Mouse (Mus musculus) G1E-ER4 (cell line): Measurements from ENCODE around the gene Atp6v1fnb. TPM values are rescaled to one million over a fixed set of nuclear protein-coding genes. Genes with fewer than 3 reads are reported as not detected.

Source experiments
- GATA1 ChIP-seq: IDR thresholded peaks from one replicate; pipeline ENCODE4 v1.8.0; 2012; ENCODE audit warnings: low read length, inconsistent platforms
- polyA plus RNA-seq: library from polyadenylated mRNA; stranded (reverse); fragments of >175 nt; gene quantifications from 2 replicates; pipeline ENCODE4 v1.2.3, GENCODE M21; 2012

The Atp6v1fnb gene
- polyA plus RNA-seq: not detected in 2 replicates

DNA sequence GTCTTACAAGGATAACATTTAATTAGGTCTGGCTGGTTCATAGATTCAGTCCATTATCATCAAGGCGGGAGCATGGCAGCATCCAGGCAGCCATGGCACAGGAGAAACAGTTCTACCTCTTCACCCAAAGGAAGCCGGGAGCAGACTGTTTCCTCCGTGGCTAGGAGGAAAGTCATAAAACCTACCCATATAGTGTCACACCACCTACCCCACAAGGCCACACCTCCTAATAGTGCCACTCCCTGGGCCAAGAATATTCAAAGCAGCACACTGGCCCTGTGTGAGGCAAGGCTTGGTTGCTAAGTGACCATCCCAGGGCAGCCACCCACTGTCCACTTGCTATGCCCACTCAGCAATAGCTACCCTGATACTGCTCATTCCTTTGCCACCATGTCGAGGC is at the start of gene Atp6v1fnb:
TSS of gene Atp6v1fnb (plus strand) at position 301 of the 400 bp plus-strand sequence.
- no peak for TF ChIP-seq GATA1

DNA sequence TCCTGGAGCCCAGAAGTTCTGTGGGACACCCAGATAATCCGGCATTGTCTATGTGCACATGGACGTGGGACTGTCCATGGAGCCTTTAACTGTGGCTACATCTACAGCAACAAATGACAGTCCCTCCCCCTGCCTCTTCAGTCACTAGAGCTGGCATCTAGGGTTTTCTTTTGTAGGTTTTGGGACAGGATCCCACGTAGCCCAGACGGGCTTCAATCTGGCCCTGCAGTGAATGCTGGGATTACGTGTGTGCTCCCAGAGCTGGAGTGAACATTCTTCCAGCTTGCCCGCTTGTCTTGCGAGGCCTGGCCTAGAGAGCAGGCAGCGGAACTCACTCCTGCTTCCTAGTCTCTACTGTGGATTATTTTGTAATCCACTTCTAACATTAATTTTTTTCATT is 46.1 kb upstream of the Atp6v1fnb start:
- TF ChIP-seq GATA1: no peak

DNA sequence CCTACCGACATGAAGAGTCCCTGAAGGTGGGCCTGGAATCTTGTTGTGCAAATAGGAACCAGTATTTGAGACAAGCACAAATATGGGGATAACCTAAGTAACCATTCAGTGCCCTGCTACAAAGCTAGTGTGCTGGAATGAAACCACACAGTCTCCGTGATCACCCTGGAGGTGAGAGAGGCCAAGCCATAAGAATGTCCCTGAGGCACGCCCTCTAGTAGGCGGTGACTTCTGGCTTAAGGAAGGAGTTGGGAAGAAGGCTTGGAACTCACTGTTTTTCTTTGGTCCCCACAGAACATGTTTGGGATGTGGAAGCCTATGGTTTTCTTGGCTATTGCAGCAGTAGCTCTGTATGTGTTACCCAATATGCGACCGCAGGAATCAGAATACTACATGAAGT is 44.9 kb upstream of the Atp6v1fnb start:
- TF ChIP-seq GATA1: no peak

DNA sequence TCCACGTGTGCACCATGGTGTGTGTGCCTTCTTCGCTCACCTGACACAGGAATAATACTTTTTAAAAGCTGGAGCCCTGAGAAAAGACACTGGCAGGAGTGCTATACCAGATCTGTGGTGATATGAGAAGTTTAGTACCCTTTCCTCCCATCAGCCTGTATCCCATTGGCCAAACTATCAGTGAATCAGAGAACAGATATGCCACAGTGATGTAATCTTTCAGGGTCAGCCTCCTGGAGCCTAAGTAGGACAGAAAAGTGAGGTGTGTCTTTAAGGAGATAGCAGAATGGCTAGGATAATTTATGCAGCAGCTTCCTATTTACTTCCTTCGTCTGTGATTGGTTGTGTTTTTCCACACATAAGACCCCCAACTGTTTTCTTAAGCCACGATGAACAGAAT is 43.1 kb upstream of the Atp6v1fnb start:
- no peak for TF ChIP-seq GATA1

DNA sequence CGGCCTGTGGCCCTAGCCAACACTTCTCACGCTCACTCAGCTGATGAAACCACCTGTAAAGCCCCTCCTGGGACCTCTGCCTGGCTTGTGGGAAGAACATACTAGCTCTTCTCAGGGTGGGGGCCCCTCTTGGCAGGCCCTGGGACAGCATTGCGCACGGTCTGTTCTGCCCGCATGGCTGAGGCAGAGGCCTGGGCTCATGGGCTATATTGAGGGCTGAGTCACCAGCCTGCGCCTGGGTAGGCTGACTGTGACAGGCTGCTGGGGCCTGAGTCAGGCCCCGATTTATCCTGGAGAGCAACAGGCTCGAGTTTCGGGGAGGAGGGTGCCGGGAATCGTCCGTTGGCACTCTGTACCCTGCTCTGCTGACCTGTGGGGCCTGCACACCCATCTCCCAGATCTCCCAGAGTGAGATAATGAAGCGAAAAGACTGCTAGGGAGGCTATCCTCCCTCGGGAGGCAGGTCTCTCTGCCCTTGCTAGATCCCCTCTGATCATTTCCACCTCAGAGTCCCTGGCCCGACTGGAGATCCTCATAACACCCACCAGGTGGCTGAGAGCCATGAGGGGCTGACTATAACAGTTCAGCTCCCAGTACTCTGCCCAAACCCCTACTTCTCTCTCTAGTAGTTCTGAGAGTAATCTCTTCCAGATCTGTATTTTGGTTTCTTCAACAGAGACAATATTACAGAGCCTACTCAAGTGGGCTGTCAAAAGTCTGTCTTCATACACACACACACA is 40.4 kb upstream of the Atp6v1fnb start:
- TF ChIP-seq GATA1: no peak

DNA sequence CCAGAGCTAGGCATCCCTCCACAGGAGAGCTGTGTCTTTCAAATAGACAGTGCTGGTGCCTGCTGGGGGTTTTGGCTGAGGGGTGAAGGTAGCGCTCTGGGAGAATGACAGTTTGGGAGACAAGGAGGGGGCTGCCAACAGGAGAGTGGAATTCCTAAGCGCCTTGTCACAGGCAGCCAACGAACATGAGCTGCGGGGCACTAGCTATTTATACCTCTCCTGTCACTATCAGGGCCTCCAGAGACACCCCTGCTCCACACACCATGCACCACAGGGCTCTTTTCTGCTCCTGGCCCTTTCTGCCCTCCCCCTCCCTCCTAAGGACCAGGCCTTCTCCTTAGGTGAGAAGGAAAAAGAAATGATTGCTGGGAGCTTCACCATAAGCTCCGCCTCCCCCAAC is 39.8 kb upstream of the Atp6v1fnb start:
- no peak for TF ChIP-seq GATA1

DNA sequence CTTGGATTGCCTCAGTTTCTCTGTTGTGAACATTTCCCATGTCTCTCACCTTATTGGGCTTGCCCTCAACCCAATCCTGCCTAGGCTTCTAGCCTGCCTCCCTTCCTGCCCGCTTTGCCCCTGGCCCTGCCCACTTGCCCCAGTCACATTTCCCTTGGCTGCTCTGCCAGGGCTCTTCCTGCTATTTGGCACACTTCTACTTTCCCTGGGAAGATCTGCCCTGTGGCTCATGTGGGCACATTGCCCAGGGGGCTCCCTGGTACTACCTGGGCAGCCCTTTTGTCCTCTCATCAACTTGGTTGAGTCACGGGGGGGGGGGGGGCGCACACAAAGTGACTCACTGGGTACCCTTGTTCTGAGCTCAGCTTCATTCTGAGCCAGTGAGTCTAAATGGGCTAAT is 39.1 kb upstream of the Atp6v1fnb start:
- no peak for TF ChIP-seq GATA1

DNA sequence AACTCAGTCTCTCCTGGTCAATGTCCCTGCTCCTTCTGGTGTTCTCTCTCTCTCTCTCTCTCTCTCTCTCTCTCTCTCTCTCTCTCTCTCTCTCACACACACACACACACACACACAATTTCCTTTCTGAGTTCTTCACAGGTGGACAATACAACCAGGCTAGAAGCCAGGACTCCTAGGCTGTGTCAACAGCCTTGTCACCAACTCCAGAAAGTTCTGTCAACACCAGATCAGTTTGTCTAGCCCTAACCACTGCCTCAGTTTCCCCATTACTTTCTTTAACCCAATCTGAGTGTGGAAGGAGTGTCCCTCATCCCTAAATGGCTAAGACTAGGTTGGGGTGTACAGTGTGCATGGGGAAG is 38.6 kb upstream of the Atp6v1fnb start:
- no peak for TF ChIP-seq GATA1

DNA sequence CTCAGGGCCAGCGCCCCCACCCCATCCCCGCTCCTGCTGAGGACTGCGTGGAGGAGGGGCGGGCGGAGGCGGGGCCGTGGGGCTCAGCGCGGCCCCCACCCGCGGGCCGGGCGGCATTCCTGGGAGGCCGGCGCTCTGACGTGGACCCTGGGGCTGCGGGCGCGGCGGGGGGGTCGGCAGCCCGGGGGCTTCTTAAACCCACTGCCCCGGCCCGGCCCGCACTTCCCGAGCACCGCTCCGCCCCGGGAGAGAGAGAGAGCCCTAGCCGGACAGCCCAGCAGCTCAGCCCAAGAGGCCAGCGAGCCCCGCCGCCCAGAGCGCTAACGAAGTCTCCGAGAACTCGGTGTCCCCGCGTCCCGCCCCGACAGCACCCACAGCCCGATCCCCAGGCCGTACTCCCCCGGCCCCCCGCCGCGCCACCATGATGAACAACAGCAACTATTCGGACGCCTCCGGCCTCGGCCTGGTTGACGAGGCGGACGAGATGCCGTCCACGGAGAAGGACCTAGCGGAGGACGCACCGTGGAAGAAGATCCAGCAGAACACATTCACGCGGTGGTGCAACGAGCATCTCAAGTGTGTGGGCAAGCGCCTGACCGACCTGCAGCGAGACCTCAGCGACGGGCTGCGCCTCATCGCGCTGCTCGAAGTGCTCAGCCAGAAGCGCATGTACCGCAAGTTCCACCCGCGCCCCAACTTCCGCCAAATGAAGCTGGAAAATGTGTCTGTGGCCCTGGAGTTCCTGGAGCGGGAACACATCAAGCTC is 38.0 kb upstream of the Atp6v1fnb start, which contains the start of gene Flnc:
TSS of gene Flnc (plus strand) at position 219 of the 766 bp plus-strand sequence.
- no peak for TF ChIP-seq GATA1

DNA sequence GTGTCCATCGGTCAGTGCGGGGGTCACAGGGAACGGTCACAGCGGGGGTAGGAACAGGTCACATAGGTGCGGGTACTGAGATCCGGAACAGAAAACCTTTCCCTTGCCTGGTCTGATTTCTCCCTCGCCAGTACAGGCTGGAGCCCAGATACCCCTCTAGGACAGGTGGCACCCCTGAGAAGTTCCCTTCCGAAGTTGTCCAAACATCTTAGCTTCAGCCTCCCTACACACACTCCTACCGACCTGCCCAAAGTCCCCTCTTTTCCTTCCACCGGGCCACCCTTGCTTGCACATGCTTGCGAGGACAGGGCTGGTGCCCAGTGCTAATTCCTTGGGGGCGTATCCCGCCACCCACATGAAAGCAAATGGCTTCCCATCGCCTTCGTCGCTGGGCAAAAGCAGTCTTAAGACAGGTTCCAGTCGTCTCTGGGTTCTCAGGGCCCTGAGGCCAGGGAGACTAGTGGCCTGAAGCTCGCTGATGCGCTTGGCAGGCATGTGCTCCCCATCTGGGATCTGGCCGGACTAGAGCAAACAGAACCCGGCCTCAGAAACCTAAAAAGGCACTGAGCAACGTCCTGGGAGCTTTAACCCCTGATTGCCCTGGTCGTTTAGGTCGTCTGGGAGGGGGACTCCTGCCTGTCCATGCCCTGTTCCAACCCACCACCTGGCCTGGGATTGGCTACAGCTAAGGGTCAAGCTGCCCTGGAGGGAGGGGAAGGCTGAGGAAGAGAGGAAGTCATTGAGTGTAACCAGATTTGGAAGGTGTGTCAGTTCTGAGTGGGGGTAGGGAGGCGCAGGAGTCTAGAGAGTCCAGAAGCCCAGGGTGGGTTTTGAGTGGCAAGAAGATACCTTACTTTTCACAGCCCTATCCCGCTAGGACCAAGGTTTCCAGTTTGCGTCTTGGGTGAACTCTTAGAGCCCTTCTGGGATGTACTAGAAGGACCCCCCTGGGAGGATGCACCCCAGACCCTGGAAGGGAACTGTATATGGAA is 37.1 kb upstream of the Atp6v1fnb start:
- TF ChIP-seq GATA1: no peak

DNA sequence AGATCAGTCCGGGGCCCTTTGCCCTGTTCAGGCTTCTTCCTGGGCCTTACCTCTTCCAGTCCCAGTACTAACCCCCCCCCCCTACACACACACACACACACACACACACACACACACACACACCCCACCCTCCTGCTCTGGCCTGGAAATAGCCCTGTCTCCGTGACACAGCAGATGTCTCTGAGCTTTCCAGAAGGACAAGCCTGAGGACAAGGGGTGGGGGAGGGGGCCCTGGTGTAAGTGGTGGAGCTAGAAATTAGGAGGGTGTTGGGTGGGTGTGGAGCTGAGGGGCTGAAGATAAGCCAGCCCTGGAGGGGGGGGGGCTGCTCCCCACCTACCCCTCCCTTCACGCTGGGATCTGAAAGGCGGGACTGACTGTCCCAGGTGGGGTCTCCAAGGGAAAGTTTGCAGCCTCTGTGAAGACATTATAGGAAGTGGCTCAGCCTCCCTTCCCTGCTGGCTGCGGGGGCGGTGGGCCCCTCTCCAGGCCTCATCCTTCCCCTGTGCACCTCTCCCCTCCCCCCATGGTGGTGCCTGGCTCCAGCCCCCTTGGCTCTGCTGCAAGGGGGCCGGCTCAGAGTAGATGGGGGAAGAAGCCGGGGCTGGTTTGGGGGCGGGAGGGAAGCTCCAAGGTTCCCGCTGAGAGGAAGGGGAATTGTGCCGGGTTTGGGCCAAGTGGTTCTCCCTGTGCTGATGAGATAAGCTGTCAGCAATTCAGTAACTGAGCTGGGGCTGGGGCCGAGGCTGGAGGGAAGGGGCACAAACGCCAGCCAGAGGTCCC is 36.1 kb upstream of the Atp6v1fnb start:
- TF ChIP-seq GATA1: no peak

DNA sequence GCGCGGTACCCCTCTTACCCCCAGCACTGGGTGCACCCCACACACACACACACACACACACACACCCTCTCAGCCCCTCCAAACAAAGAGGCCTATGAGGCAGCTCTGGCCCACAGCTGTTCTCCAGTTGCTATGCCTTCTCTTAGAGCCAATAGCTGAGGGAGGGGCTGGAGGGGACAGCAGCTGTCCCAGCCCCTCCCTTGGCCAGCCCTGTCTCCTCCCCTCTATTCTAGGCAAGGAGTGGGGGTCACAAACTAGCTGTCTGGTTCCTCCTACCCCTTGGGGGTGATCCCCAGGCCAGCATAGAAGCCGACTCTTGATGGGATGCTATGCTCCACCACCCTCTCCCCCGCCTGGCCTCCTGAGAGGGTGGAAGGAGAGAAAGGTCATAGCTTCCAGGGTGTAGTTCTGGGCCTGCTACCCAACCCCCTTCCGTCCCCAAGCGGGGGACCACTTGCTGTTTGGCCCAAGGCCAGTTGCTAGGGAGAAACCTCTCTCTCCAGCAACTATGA is 35.2 kb upstream of the Atp6v1fnb start:
- TF ChIP-seq GATA1: no peak

DNA sequence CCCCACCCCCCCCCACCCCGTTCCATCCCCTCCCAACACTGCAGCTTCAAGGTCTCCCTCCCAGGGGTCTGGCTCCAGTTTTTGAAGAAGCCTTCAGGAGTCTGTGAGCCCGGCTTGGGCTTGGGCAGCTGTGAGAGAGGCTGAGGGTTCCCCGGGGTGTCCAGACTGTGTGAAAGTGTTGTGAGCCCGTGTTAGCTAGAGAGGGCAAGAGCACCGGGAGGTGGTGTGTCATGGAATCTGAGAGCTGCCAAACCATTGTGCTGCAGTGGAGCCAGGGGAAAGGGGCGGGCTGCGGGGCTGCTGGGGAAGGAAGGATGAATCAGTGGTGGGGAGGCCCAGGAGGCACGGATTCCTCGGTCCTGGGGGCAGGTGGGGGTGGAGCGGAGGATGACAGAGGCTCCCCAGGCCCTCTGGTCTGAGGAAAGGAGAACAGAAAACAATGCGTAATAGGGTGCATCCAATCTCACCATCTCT is 34.7 kb upstream of the Atp6v1fnb start:
- TF ChIP-seq GATA1: no peak

DNA sequence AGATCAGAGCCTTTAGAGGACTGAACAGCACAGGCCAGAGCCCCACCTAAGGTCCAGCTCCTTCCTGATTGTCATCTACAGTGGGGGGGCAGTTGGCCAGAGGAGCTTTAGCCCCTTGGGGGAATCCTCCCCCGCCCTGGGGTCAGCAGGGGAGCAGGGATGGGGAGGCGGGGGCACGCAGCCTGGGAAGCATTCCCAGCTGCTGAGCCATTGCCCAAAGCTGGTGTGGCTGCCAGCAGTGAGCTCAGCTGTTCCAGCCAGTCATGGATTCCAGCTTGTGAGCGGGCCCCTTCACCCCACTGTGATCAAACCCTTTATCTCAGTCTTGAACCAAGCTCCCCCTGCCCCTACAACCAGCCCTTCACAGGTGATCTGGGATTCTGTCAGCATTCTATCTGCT is 32.0 kb upstream of the Atp6v1fnb start:
- TF ChIP-seq GATA1: no peak

DNA sequence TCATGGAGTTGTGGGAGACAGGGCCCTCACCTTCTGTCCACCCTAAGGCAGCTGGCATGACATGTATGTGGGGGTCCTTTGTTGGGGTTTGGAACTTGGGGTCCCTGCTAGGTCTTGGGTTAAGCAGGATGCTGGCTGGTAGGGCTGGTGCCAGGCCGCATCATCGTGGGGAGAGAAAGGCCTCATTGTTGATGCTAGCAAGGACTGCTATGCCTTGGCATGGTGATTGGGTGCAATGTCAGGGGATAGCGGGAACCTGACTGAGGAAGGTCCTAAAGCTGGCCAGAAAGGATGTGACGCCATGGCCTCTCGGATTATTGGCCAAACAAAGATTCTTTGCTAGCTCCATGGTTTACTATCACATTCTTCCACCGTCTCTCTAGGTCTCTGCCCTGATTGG is 31.4 kb upstream of the Atp6v1fnb start:
- TF ChIP-seq GATA1: no peak

DNA sequence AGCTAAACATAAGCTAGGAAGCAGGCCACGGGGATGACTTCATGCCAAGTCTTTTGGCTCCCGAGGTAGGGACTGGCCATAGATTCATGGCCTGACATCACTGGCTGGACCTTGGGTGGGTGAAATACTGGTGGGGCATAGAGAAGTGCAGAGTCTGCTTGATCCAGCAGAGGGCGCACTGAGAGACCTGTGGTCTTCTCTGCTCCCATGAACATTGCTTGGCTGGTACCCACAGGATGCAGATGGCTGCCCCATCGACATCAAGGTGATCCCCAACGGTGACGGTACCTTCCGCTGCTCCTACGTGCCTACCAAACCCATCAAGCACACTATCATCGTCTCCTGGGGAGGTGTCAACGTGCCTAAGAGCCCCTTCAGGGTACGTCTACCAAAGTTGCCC is 26.5 kb upstream of the Atp6v1fnb start:
- TF ChIP-seq GATA1: no peak
